Mouse (Mus musculus) testis, adult 2 months (tissue): ENCODE measurements around the gene Dock9.

Experiments
- CTCF ChIP-seq: fragments of 200-500 bp; IDR thresholded peaks from 2 replicates; pipeline ENCODE4 v1.5.1; 2012; ENCODE audit warnings: low read depth, mild to moderate bottlenecking, inconsistent platforms, low read length, moderate library complexity; ENCODE audit not compliant: control insufficient read depth, insufficient read depth, insufficient replicate concordance
- POLR2A ChIP-seq: fragments of 200-500 bp; IDR thresholded peaks from 2 replicates; pipeline ENCODE4 v1.6.1; 2012; ENCODE audit warnings: low read depth, mild to moderate bottlenecking, inconsistent platforms, low read length, moderate library complexity; ENCODE audit not compliant: control insufficient read depth

GRCm38 (mm10) chr14:121648581-121649060 lies 149.0 kb downstream of the Dock9 start:
- TF ChIP-seq POLR2A: no peak
- no peak for TF ChIP-seq CTCF
